Mouse (Mus musculus) lung, postnatal 14 days (tissue): ENCODE results near the gene Gm11077.

Experiments
- DNase-seq: peaks from one replicate; pipeline ENCODE4 v3.0.0; 2021

Gene Gm11077

GRCm38 (mm10) chr6:140750371-140751080, 21.4 kb downstream of the Gm11077 start:
- DNase-seq: no peak

GRCm38 (mm10) chr6:140766365-140766764, 37.3 kb downstream of the Gm11077 start:
- peak; percentile 48 for DNase-seq

DNA sequence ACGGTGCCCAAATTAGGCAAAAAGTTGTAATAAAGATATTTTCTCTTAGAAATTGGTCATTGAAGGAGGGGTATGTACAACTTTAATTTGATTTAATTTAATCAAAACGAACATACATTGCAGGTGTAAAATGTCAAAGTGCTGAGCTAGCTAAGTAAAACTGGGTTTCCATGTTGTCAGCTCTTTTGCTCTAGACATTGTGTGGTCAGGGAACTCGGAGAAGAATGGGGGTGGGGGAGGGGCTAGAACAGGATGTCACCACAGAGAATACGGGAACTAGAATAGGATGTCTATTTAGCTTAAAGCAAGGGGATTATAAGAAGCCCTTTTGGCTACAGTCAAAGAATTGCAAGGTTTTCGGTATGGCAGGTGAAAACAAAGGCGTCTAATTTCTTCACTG, 38.2 kb downstream of the Gm11077 start:
- no peak for DNase-seq

DNA sequence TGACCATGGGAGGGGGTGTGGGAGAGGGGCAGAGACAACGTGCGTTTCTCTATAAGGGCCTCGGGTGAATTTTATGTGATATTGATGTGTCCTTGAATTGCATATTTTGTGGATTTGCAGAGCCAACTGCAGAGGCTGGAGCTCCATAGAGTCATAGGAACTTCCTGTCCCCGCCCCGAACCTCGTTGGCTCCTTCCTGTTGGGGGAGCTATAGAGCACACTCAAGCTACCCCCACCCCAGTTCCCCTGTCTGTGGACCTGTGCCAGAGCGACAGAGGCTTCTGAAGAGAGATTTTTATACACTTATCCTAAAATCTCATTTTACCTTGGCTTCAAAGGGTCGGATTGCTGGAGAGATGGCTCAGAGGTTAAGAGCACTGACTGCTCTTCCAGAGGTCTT, 39.1 kb downstream of the Gm11077 start:
- DNase-seq: peak; percentile 8

GRCm38 (mm10) chr6:140768859-140769640, 40.0 kb downstream of the Gm11077 start:
- no peak for DNase-seq

GRCm38 (mm10) chr6:140776274-140776673, 47.2 kb downstream of the Gm11077 start:
- no peak for DNase-seq

DNA sequence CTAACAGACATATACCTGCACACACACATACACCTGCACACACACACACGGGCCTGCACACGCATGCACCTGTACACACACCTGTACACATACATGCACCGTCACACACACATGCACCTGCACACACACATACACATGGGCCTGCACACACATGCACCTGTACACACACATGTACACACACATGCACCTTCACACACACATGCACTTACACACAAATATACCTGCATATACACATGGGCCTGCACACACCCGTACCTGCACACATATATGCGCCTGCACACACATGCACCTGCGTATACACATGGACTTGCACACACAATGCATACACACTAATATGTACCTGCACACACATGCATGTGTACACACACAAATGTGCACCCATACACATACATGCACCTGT, 53.4 kb downstream of the Gm11077 start:
- no peak for DNase-seq

DNA sequence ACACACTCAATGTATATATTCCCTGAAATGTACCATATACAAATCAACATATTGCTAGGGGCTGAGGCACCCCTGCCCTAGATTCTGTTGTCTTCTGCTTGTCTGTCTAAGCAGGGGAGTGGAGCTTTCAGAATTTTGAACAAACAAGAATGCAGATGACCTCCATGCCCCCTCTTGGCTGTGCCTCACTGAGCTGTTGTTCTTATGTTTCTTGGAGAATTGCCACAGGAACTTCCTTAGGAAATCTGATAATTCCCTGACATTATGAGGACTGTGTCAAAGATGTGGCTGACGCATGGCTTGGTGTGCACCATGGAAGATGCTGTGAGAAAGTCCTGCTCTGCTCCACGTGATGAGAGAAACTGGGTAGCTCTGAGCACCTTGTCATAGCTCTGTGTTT, 57.0 kb downstream of the Gm11077 start:
- DNase-seq: peak; percentile 27

DNA sequence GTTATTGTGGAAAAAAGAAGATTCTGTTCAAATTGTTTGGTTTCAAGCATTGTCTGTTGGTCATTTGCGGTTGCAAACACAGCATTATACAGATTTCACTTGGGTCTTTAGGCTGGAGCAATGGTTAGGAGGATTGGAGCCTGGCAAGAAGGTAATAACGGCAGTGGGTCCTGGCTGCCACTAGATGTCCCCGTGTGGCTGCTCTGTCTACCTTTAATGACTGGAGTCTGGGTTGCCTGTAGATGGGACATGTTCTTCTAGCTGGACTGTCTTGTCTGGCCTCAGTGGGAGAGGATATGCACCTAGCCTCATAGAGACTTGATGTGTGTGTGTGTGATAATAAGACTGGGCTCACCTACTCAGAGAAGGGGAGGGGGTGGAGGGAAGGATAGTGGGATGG, 60.8 kb downstream of the Gm11077 start:
- DNase-seq: peak; percentile 16

DNA sequence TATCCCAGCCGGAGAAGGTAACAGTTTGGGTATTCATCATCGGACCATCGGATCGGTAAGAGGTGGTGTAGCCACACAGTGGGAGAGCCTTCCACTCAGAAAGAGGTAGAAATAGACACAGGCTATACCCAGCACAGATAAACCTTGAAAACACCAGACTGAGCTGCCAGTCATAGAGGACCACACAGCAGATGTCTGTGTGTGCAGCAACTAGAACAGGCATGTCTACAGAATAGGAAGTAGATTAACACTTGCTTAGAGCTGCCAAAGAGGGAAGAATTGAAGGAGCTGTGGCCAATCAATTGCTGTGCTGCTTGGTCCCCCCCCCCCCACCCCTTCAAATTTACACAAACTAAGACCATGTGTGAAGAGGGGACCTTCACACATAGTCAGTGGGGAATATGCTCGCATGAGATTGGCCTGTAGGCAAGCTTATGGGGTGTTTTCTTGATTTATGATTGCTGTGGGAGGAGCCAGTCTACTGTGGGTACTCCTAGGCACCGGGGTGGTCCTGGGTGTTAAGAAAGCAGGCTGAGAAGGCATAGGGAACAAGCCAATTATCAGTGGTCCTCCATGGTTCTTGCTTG, 64.7 kb downstream of the Gm11077 start:
- DNase-seq: no peak

- no peak for DNase-seq
Measured at GRCm38 (mm10) chr6:140798841-140799240, 69.8 kb downstream of the Gm11077 start.

DNA sequence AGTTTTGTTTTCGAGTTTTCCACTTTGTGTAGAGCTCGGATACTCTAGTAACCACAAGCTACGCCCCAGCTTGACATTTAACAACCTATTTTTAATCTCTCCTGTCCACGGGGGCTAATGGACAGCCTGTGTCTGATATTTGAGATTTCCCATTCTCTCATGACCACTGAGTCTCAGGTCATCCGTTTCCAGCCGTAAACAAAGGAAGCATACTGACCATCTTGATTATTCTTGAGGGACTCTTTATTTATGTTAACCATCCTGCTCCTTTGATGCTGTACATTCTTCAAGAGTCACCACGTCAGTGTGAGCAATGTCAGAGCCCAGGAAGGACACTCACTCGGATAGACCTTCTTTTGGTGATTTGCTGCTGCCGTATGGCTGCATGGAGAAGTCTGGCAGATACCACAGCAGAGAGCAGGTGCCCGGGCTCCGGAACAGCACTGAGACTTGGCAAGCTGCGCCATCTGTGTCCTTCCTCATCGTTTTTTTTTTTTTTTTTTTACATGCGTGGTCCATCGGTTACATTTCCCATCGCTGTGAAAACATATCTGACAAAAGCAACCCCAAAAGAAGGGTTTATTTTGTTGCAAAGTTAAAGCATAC, 70.5 kb downstream of the Gm11077 start:
- no peak for DNase-seq

DNA sequence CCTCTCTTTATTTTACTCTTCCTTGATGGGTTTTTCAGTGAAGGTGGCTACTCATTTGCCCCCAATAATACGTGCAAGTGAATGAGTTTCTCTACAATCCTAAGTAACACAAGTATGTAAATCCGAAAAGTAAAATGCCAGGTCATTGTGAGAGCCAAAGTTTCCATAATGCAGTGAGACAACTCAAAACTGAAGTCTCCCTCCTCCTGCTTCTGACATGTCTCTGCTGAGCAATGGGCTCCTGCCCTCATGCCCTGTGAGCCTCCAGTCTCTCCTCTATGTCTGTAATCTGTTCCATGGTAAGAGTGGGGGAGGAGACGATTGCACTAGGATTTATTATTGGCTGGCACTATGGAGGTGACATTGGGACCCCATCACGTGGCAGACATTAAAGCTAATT, 71.5 kb downstream of the Gm11077 start:
- DNase-seq: no peak
